Mouse (Mus musculus) cerebellum, adult 9-11 months (tissue): ENCODE results near the gene Mtr.

Experiments
- DNase-seq: peaks from one replicate; pipeline ENCODE4 v3.0.0; 2022

Mtr gene

DNA sequence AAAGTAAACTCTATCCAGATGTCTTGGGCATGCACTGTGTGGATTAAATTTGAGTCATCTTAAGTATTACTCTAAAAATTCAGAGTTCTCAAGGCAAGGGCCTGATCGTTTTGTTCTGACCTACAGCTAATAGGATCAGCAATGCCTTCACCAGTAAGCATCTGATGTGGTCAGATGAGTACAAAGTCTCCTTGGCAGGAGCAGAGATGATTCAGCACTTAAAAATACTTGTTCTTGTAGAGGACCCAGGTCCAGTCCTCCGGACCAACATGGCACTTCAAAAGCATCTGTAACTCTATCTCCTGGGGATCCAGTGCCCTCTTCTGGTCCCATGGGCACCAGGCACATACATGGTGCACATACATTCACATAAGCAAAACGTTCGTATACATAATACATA, 25.8 kb downstream of the Mtr start:
- DNase-seq = no peak

- DNase-seq = no peak
Measured at GRCm38 (mm10) chr13:12228248-12228647, 29.7 kb downstream of the Mtr start.

DNA sequence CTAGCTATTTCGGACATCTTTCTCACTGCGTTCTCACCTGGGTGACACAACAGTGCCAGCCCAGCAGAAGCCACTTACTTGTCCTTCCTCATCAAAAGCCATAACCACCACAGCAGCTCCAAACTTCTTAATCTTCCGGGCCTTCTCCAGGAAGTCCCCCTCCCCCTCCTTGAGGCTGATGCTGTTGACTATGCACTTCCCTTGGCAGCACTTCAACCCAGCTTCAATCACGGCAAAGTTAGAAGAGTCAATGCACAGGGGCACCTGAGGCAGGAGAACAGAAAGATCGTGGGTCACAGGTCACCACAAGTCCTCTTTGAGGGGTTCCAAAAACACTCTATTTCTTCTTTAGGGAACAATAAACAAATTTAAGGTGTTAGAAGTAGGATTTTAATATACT, 30.3 kb downstream of the Mtr start:
- no peak for DNase-seq

- DNase-seq = no peak
Measured at GRCm38 (mm10) chr13:12218603-12219002, 39.3 kb downstream of the Mtr start.

DNA sequence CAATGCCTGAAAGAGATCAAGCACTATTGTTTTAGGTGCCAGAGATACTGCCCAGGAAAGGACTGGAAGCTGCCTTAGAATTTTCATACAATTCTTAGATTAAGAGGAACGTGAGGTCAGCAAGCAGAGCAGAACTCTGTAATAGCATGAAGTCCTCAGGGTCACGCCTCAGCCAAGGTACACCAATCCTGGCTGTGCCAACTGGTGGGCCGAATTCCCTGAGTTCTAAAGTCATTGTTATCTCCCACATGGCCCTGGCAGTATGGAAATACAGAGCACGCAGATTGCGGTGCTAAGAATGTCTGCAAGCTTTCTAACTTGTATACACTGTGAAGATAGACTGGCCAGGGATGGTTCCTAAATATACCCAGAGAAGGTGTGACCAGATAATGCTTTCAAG, 43.0 kb downstream of the Mtr start:
- DNase-seq = no peak

DNA sequence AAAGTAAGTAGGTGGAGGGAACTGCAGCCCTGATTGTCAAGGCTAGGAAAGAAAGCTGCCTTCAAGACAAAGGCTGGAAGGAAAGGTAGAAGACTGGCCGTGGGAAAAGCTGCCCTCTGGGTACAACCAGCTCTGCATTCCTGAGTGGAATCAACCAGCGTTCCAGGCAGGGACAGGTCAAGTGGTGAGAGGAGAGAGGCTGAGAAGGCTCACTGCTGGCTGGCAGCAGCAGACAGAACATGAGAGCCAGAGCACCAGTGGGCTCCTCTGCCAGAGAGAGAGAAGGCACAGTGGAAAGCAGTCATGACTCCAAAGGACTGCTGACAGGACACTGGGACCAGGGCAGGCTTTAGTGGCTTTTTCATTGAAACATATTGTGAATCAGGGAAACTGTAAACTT, 46.9 kb downstream of the Mtr start:
- no peak for DNase-seq

GRCm38 (mm10) chr13:12210023-12210762, 47.7 kb downstream of the Mtr start:
- DNase-seq = no peak

DNA sequence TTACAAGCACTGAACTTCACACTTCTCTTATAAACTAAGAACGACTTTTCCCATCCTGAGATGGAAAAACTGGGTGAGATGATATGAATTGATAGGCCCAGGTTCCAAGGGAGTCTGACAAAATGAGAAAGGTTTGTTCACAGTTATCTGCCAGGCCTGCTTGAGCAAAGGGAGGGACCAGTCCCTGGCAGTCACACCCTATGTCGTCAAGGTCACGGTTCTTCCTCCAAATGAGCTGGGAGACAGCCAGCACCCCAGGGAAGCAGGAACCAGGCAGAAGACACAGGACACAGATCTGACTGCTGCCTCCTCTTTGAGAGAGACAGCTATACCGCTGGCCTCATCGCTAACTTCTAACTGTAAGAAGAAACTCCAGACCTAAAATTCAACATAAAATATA, 57.5 kb downstream of the Mtr start:
- peak; percentile 40 for DNase-seq

- DNase-seq = no peak
Measured at GRCm38 (mm10) chr13:12198486-12198885, 59.4 kb downstream of the Mtr start.

- DNase-seq = peak; percentile 43
Measured at GRCm38 (mm10) chr13:12196861-12197260, 61.1 kb downstream of the Mtr start.

DNA sequence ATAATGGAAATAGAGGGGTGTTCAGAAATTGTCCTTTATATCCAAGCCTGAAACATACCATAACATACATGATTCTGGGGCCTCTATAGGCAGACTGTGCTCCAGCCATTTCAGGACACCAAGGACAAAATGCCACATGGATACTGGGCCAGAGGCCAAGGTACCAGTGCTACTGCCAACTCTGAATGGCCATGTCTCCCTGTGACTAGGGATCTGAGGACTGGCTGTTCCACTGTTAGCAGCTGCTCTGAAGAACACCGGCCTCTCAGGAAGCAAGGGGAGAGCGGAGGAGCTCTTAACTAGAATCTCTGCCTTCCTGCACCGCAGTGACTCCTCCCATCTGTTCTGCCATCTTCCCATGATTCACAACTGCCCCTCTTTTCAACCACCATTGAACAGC, 61.9 kb downstream of the Mtr start:
- peak; percentile 85 for DNase-seq

DNA sequence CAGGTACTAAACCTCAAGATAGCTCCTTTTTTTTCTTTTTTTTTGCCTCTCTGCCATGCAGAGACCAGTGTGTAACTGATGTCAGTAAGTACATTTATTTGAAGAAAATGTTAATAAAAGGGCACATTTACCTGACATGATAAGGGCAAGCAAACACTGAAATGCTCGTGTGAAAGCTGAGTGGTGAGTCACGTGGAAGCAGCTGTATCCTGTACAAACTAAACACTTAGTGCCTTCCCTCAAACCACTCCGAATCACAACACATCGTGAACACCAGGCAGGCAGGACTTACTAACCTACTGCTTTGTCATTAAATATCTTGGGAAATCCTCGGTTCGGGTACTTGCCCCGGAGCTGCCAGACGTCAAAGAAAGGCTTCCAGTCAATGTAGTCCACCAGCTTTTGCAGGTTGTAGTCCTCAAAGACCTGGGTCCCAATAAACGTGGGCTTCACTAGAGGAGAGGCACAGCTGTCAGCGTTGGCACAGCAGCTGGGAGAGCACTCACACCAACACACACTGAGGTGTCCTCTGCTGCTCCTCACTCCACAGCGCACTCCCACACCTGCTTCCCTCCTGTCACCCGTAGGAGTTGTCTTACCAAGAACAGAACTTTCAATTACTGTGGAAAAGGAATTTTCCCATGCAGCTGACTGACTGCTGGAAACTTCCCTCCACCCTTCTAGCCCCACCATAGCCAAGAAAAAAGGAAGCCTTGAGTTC, 62.8 kb downstream of the Mtr start:
- no peak for DNase-seq

DNA sequence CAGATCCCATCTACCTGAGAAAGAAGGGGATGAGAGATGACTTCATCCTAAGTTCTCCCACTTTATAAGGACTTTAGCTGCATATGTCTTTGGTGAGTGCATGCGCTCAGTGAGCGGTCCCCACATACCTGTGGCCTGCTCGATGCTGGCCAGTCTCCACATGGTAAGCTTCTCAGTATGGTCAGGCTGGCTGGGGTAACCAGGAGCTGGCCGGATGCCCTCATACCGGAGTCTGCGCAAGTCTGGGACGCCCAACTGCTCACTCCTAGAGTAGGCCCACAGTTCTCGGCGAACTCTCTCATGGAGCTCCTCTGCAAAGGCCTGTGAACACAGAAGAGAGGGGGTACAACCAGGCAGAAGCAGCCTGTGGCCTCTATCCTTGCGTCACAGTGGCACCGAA, 68.7 kb downstream of the Mtr start:
- peak; percentile 59 for DNase-seq

DNA sequence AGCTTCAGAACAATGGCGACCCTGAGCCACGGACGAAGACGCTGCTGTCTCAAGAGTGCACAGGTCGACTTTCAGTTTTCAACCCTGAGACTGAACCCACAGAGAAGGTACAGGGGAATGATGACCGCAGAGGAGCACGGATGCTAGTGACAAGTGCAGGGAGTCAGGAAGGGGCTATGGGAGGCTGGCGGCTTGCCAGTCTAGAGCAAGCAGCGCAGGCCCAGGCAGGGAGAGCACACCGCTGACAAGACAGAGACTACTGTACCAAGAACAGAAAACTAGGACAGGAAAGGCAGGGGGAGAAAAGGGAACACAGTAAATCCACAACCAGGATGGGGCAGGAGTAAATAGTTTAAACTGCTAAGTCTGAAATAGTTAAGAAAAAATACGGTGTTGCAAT, 69.1 kb downstream of the Mtr start:
- peak; percentile 23 for DNase-seq

- no peak for DNase-seq
Measured at GRCm38 (mm10) chr13:12179481-12179880, 78.4 kb downstream of the Mtr start.

GRCm38 (mm10) chr13:12176761-12177160, 81.2 kb downstream of the Mtr start:
- DNase-seq = no peak

GRCm38 (mm10) chr13:12175988-12176736, 81.8 kb downstream of the Mtr start:
- no peak for DNase-seq

- no peak for DNase-seq
Measured at GRCm38 (mm10) chr13:12167276-12167675, 90.6 kb downstream of the Mtr start.

- no peak for DNase-seq
Measured at GRCm38 (mm10) chr13:12166386-12166785, 91.5 kb downstream of the Mtr start.

GRCm38 (mm10) chr13:12165461-12166058, 92.4 kb downstream of the Mtr start:
- no peak for DNase-seq

DNA sequence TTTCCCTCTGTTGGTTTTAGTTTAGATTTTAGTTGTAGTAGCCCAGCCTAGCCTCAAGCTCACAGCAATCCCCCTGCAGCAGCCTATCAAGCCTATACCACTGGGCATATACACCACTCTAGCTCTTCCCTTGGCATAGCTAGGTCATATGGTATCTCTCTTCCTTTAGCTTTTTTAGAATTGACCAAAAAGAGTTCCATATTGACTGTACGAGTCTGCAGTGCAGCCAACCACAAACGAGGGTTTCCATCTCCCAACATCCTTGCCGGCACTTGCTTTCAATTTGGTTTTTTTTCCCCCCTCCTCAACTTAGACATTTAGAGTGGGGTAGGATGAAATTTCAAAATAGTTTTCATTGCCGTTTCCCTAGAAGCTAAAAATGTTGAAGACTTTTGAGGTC, 95.5 kb downstream of the Mtr start:
- no peak for DNase-seq

DNA sequence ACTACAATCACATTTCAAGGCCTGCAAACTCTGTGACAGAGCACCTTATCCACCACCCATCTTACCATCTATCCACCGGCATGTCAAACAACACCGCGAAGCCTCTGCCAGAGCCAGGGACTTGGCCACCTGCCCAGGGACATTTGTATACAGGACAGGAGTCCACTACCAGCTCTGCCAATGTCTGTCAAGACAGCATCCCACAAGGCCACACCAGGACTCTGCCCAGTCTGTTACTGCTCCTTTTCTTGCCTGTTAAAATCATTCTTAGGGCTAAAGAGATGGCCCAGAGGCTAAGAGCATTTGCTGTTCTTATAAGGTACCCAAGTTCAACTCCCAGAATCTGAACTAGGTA, 97.8 kb downstream of the Mtr start:
- peak; percentile 55 for DNase-seq

DNA sequence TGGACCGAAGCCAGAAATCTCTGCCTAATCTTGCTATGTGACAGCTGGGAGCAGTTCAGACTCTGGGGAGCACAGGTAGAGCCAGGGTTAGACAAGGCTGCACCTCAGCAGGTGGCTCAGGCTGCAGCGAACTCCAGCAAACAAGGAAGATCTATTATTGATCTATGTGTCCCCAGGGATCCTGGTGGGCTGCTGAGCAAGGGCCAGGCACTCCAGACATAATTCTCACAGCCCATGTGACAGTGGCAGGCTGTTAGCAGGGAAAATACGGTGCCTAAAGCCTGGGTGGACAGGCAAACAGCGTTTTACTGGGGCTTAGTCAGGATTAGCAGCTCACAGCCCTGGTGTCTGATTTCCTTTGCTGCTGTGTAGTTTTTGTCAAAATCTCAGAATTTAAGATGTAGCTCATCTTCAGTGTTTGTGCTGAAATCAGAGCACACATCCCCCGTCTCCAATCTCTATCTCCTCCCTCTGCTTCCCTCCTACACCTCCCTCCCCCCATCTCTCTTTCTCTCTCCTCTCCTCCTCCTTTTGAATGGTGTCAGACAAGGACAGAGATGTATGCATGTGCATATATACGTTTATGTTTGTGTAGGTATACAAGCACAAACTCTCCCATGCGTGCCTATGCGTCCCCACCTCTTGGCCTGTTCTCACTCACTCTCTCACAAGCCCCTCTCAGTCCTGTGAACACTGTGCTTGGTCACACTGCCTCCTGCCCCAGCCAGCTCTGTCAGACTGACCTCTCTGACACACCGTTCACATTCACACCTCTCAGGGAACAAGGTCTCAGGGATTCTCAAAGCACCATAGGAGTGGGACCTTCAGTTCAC, 98.4 kb downstream of the Mtr start:
- DNase-seq = no peak
